Mouse (Mus musculus): ENCODE results near the gene Ccdc124. TPM values are rescaled to one million over a fixed set of nuclear protein-coding genes. Genes with fewer than 3 reads are reported as not detected.

The Ccdc124 gene
- 78.8 and 81.1 TPM in 2 replicates for polyA plus RNA-seq (2016; fragmentation: Nextera tagmentation; extraction: Ambion mirVana)

DNA sequence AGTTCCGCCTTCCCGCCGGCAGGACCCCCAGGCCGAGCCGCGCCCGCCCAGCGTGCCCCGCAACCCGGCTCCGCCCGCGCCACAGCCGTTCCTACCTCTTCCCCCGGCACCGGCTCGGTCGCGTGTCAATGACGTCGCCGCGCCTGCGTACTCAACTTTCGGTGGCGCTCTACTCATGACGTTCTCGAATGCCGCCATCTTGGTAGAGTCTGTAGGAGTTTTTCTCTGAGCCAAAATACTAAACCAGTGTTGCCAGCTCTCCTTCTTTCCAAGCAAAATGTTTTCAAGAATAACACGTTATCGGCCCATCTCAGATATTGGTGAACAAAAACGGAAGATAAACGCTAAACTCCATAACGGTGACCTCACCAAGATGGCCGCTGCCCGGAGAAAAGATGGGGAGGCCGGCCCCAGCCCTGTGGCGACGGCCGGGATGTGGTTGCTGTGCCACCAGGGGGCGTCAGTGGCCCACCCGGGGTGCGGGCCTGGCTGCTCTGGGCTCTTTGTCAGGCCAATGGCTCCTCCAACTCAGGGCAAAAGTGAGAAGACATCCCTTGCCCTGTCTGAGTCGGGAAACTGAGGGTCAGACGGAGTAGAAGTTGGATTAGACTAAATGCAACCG is at the start of gene Ccdc124:
Gene Ccdc124 (minus strand): TSS at position 572 of the 622 bp plus-strand sequence.
- Histone ChIP-seq H3K9ac (peak within 1 kb of the TSS; percentile 77), H3K27me3 (replicated peaks) (peaks cover 7% of the 10 kb centered on the region; the same call in 1 of the 2 replicates), H3K4me2 (peak within 1 kb of the TSS; percentile 72), H3K4me3 (peak within 1 kb of the TSS; percentile 83), H3K4me1 (peaks cover 55% of the 10 kb centered on the region), H3K9me3 (replicated peaks) (no peaks in the 10 kb centered on the region), H3K27ac (peak within 1 kb of the TSS; percentile 85), H3K36me3 (peaks cover 2% of the 10 kb centered on the region)
- 1% methylated on average over 46 of the region's 46 CpGs for WGBS (ENCODE audit: insufficient replicate concordance)
- ATAC-seq, result peak; percentile 86

DNA sequence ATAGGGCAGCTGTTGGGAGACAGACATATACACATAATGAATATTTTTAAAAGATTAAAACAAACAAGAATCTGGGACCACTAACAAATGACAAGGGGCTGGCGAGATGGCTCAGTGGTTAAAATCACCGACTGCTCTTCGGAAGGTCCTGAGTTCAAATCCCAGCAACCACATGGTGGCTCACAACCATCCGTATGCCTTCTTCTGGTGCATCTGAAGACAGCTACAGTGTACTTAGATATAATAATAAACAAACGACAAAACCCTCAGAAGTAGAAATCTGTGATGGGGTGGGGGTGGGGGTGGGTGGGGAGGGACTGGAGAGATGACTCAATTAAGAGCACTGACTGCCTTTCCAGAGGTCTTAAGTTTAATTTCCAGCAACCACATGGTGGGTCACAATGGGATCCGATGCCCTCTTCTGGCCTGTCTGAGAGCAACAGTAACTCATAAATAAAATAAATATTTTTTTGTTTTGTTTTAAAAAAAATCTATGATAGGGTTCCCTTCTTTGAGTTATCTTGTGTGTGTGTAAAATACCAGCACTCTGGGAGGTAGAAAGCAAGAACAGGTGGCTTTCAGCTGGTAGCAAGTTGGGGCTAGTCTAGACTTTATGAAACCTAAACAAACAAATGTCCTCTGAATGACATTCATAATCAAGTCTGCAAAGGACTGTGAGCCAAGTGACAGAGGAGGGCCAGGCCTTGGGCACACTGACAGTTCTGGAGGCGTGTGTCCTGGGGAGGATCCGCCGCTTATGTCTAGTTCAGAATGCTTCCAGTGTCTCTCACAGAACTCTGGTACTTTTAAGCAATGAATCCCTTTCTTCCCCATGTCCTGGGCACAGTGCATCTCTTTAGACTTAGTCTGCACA is 46.6 kb upstream of the Ccdc124 start:
- Histone ChIP-seq H3K4me1 (no peaks in the 10 kb centered on the region), H3K4me2 (no peak overlapping the region), H3K9ac (no peak overlapping the region), H3K36me3 (peaks cover 44% of the 10 kb centered on the region), H3K4me3 (no peak overlapping the region), H3K27me3 (replicated peaks) (no peaks in the 10 kb centered on the region), H3K9me3 (replicated peaks) (no peaks in the 10 kb centered on the region), H3K27ac (no peak overlapping the region)
- no peak for ATAC-seq
- 71% methylated on average over 9 of the region's 9 CpGs for WGBS (ENCODE audit: insufficient replicate concordance)

DNA sequence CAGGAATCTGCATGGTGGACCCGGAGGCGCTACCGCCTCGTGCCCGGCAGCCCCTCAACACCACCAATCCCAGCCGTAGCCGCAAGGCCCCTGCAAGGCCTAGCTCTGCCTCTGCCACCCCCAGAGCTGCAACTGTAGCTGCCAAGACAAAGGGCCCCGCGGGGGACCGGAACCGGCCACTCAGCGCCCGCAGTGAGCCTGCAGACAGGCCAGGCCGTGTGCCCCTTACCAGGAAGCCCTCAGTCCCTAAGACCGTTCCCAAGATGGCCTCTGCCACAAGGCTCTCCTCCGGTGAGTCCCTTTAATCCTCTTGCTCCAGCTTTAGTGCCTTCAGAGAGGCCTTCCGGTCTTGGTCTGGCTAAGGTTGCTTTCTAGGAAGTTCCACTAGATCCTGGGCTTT is 41.0 kb upstream of the Ccdc124 start:
- H3K27me3 ChIP-seq (replicated peaks), result no peaks in the 10 kb centered on the region
- no peak overlapping the region for H3K4me2 ChIP-seq
- peaks cover 92% of the 10 kb centered on the region for H3K36me3 ChIP-seq
- H3K4me3 ChIP-seq, result no peak overlapping the region
- H3K9me3 ChIP-seq (replicated peaks), result no peaks in the 10 kb centered on the region
- WGBS (ENCODE audit: insufficient replicate concordance), result 85% methylated on average over 17 of the region's 17 CpGs
- H3K27ac ChIP-seq, result no peak overlapping the region
- ATAC-seq, result no peak
- no peak overlapping the region for H3K9ac ChIP-seq
- H3K4me1 ChIP-seq, result peaks cover 4% of the 10 kb centered on the region; the same call in 1 of the 2 replicates

DNA sequence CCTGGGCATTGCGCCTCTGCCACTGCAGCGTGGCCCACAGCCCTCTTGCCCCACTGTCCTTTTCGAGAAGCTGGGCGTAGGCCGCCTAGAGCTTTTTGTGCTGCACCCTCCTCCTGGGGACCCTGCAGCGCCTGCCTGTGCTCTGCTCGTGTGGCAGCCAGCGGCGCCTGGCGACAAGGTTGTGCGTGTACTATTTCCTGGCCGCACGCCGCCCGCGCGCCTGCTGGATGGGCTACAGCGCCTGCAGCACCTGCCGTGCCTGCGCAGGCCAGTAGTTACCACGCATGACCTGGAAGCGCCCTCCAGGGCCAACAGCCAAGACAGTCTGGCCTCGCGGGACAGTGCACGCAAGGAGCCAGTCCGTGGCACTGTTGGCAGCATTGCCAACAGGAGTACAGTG is 39.8 kb upstream of the Ccdc124 start:
- no peak overlapping the region for H3K4me3 ChIP-seq
- no peaks in the 10 kb centered on the region for H3K9me3 ChIP-seq (replicated peaks)
- H3K9ac ChIP-seq, result no peak overlapping the region
- H3K27me3 ChIP-seq (replicated peaks), result no peaks in the 10 kb centered on the region
- H3K4me1 ChIP-seq, result peaks cover 4% of the 10 kb centered on the region; the same call in 1 of the 2 replicates
- H3K4me2 ChIP-seq, result no peak overlapping the region
- no peak overlapping the region for H3K27ac ChIP-seq
- peaks cover 86% of the 10 kb centered on the region for H3K36me3 ChIP-seq
- 94% methylated on average over 26 of the region's 26 CpGs for WGBS (ENCODE audit: insufficient replicate concordance)
- no peak for ATAC-seq

DNA sequence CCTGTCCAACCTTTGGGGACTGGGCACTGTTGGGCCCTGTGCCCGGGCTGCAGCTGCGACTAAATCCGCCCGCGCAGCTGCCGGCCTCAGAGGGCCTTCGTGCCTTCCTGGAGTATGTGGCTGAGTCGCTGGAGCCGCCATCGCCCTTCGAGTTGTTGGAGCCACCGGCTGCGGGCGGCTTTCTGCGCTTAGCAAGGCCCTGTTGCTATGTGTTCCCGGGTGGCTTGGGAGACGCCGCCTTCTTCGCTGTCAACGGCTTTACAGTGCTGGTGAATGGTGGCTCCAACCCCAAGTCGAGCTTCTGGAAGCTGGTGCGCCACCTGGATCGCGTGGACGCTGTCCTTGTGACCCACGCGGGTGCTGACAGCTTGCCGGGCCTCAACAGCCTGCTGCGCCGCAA is 39.2 kb upstream of the Ccdc124 start:
- Histone ChIP-seq H3K4me2 (no peak overlapping the region), H3K36me3 (peaks cover 81% of the 10 kb centered on the region), H3K9ac (no peak overlapping the region), H3K27me3 (replicated peaks) (no peaks in the 10 kb centered on the region), H3K27ac (no peak overlapping the region), H3K4me1 (peaks cover 6% of the 10 kb centered on the region; the same call in 1 of the 2 replicates), H3K9me3 (replicated peaks) (no peaks in the 10 kb centered on the region), H3K4me3 (no peak overlapping the region)
- WGBS (ENCODE audit: insufficient replicate concordance), result 91% methylated on average over 30 of the region's 30 CpGs
- no peak for ATAC-seq

DNA sequence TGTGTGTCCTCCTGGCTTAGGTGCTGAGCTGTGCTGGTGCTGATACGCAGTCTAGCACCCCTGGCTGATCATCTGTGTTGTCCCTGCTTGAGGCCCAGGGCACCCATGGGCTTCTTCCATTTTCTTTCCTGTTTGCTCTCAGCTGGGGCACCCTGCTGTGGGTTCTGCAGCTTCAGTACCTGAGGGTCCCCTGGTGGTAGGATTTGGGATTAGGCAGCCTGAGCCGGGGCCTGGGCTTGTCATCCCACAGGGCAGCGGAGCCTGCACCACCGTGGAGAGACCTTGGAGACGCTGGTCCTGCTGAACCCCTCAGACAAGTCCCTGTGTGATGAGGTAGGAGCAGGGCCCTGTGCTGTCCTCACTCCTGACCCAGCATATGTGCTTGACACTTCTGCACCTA is 37.9 kb upstream of the Ccdc124 start:
- Histone ChIP-seq H3K27ac (no peak overlapping the region), H3K36me3 (peaks cover 67% of the 10 kb centered on the region), H3K4me1 (peaks cover 20% of the 10 kb centered on the region), H3K9me3 (replicated peaks) (no peaks in the 10 kb centered on the region), H3K27me3 (replicated peaks) (no peaks in the 10 kb centered on the region), H3K9ac (no peak overlapping the region), H3K4me3 (no peak overlapping the region), H3K4me2 (no peak overlapping the region)
- WGBS (ENCODE audit: insufficient replicate concordance), result 88% methylated on average over 5 of the region's 5 CpGs
- no peak for ATAC-seq

DNA sequence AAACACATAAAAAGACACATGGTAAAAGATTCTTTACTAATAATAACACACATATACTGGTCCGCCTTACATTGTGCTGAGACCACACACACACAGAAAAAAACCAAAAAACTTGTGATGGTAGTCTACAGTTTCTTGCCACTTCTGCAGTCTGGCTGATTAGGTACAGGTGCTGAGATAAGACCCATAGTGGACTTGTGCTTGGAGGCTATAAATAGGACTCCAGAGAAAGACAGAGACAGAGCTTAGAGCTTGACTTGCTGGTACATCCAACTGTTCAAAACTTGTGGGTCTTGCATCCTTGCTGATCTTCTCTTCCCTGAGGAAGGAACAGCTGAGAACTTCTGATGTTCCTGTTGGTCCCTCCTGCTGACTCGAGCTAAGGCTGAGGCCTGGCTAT is 33.8 kb upstream of the Ccdc124 start:
- H3K9me3 ChIP-seq (replicated peaks), result no peaks in the 10 kb centered on the region
- no peak for ATAC-seq
- peak overlapping the region; percentile 98 for H3K4me2 ChIP-seq
- H3K4me1 ChIP-seq, result peaks cover 44% of the 10 kb centered on the region
- H3K27me3 ChIP-seq (replicated peaks), result peaks cover under 1% of the 10 kb centered on the region; the same call in 1 of the 2 replicates
- 48% methylated on average over 2 of the region's 2 CpGs for WGBS (ENCODE audit: insufficient replicate concordance)
- H3K9ac ChIP-seq, result no peak overlapping the region; the same call in 1 of the 2 replicates
- H3K4me3 ChIP-seq, result peak overlapping the region; percentile 90
- H3K36me3 ChIP-seq, result peaks cover 26% of the 10 kb centered on the region
- H3K27ac ChIP-seq, result peak overlapping the region; percentile 91; the same call in 1 of the 2 replicates

DNA sequence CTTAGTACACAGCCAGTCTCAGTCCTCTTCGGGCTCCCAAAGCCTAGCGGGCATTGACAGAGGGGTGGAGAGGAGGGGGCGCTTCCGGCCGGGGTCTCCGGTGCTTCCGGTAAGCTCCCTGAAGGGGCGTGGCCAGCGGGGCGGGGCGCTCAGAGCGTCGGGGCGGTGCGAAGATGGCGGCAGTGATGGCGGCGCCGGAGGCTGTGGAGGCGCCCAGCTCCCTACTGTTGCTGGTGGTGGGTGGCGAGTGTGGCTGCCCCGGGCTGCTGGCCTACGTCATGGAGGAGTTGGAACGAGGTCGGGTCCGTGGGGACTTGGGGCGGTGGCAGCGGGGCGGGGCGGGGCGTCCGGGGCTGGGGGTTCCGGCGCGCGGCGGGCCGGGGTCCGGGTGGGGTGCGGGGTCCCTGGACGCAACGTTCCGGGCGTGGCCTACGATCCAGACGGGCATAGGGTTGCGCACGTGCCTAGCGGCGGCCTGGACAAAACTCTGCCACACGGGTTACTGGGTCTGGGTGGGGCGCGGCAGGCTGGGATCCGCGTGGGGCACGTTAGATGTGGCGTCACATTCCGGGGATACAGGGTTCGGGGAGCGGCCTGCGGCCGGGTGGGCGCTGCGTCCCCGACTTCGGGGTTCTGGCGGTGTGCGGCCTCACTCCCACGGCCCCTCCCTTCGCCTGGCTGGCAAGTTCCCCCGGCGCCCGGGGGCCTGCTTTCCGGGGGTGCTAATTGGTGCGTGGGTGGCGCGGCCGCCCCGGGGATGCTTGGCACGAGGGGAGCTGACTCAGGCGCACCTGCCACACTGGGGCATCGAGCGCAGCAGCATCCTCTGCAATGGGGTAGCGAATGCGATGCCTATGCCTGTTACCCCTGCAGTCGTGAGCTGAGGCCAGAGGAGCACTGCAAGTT is 32.3 kb upstream of the Ccdc124 start, which contains the start of gene Map1s:
Gene Map1s (plus strand): TSS at position 102 of the 906 bp plus-strand sequence.
- Histone ChIP-seq H3K9ac (peak within 1 kb of the TSS; percentile 90), H3K4me2 (peak within 1 kb of the TSS; percentile 98), H3K27ac (peak within 1 kb of the TSS; percentile 91), H3K4me3 (peak within 1 kb of the TSS; percentile 90), H3K9me3 (replicated peaks) (no peaks in the 10 kb centered on the region), H3K36me3 (peaks cover 12% of the 10 kb centered on the region), H3K27me3 (replicated peaks) (peaks cover 6% of the 10 kb centered on the region; the same call in 1 of the 2 replicates), H3K4me1 (peaks cover 44% of the 10 kb centered on the region)
- WGBS (ENCODE audit: insufficient replicate concordance), result under 1% methylated on average over 82 of the region's 86 CpGs
- peak; percentile 78 for ATAC-seq

DNA sequence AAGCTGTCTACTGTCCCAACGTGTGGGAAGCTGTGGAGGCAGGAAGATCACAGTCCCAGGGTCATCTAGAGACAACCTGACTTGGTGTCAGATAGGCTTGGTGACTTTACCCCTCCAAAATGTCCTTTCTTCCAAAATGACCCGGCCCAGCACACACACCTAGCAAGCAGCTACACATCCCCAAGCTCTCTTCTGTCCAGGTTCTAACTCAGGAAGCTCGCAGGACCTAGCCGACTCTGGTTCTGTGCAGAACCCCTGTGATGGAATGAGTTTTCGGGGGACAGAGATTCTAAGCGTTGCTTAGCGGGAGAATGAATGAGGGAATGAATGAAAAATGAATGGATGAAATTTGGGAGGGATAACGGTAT is 31.7 kb upstream of the Ccdc124 start:
- Histone ChIP-seq H3K9me3 (replicated peaks) (no peaks in the 10 kb centered on the region), H3K4me2 (peak overlapping the region; percentile 98), H3K36me3 (peaks cover 6% of the 10 kb centered on the region; the same call in 1 of the 2 replicates), H3K4me1 (peaks cover 41% of the 10 kb centered on the region), H3K9ac (peak overlapping the region; percentile 90), H3K27ac (peak overlapping the region; percentile 91), H3K4me3 (peak overlapping the region; percentile 90), H3K27me3 (replicated peaks) (peaks cover 6% of the 10 kb centered on the region; the same call in 1 of the 2 replicates)
- 8% methylated on average over 8 of the region's 8 CpGs for WGBS (ENCODE audit: insufficient replicate concordance)
- peak; percentile 24; the same call in 1 of the 2 replicates for ATAC-seq

DNA sequence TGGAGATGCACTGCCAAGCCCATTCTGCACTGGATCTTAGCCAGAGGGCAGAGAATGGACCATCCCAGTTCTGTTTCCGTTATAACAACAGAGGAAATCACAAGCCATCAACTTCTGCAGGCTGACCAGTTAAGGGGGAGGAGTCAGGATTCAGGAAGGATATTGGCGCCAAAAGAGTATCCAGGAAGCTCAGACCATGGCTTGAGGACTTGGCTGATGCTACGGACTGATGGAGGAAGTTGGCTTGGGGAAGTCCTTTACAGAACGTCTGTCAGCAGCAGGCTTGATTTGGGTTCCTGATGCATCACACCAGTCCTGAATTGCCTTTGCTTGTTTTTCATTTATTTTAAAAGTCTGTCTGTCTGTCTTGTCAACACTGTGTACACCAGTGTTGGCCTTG is 30.8 kb upstream of the Ccdc124 start:
- 18% methylated on average over 4 of the region's 4 CpGs for WGBS (ENCODE audit: insufficient replicate concordance)
- H3K27ac ChIP-seq, result peak overlapping the region; percentile 91
- peaks cover 6% of the 10 kb centered on the region; the same call in 1 of the 2 replicates for H3K36me3 ChIP-seq
- H3K4me3 ChIP-seq, result no peak overlapping the region
- H3K4me2 ChIP-seq, result no peak overlapping the region
- no peaks in the 10 kb centered on the region for H3K9me3 ChIP-seq (replicated peaks)
- no peak for ATAC-seq
- no peak overlapping the region for H3K9ac ChIP-seq
- peaks cover 6% of the 10 kb centered on the region; the same call in 1 of the 2 replicates for H3K27me3 ChIP-seq (replicated peaks)
- H3K4me1 ChIP-seq, result peaks cover 41% of the 10 kb centered on the region

DNA sequence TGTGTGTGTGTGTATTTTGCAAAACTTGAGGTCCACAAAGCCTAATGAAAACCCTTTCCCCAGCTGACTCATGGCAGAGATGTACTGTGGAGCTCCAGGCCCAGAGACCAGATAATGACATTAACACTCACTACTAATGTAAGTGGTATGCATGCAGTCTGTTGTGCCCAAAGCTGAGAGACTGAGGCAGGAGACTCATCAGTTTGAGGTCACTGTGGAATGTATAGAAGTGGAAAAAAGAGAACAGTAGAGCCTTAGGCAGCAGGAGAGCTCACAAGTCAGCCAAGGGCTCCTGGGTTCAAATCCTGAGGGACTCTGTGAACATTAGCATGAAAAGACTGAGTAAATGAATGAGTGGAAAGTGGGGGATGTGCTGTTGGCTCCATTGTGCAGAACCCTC is 29.8 kb upstream of the Ccdc124 start:
- H3K4me2 ChIP-seq, result no peak overlapping the region
- peaks cover 6% of the 10 kb centered on the region; the same call in 1 of the 2 replicates for H3K27me3 ChIP-seq (replicated peaks)
- no peak overlapping the region for H3K9ac ChIP-seq
- H3K4me3 ChIP-seq, result no peak overlapping the region
- no peak for ATAC-seq
- H3K9me3 ChIP-seq (replicated peaks), result no peaks in the 10 kb centered on the region
- no peak overlapping the region for H3K27ac ChIP-seq
- H3K4me1 ChIP-seq, result peaks cover 47% of the 10 kb centered on the region
- H3K36me3 ChIP-seq, result no peaks in the 10 kb centered on the region

All from liver, embryonic 12.5 days (tissue).